Mouse (Mus musculus): ENCODE data around the gene Hist1h2ae.

DNA sequence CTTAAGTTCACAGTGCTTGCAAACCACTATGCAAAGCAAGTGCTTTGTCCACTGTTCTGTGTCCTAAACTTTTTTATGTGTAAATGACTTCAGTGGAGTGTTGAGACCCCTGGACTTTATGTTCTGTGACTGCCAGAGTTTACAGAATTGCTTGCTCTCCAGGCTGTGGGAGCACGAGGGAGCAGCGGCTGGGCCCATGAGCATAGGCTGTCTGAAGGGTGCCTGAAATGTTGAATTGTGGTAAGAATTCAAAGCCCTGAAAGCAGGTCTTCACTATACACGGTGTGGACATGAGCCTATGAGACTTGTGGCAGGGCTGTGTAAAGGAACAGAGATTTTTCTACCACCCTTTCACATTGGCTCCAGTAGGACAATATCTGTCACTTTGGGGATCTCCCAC lies 40.6 kb upstream of the Hist1h2ae start:
- TF ChIP-seq CTCF (IDR thresholded peaks at IDR 0.05) (no peak), EP300 (IDR thresholded peaks at IDR 0.05) (no peak)

Data from lung, postnatal 0 days (tissue).